Mouse (Mus musculus): ENCODE data around the gene Acvr1. TPM values are rescaled to one million over a fixed set of nuclear protein-coding genes. Genes with fewer than 3 reads are reported as not detected.

Acvr1 gene
- polyA plus RNA-seq (2015; fragmentation: Nextera tagmentation; extraction: Ambion mirVana), result 5.2 and 5.8 TPM in 2 replicates

GRCm38 (mm10) chr2:58567066-58567810 lies at the start of gene Acvr1, which contains the start of gene Upp2:
Gene Acvr1, minus strand, starts transcription at chr2:58567157.
Gene Upp2, plus strand, starts transcription at chr2:58567298.
- Histone ChIP-seq H3K9ac (replicated peaks; ENCODE audit: low read length) (peak within 1 kb of the TSS; percentile 91), H3K9me3 (ENCODE audit: low read length) (no peaks in the 10 kb centered on the region), H3K4me2 (replicated peaks; ENCODE audit: low read depth, low read length) (peak within 1 kb of the TSS; percentile 61), H3K27me3 (ENCODE audit: insufficient read depth, low read length) (no peaks in the 10 kb centered on the region), H3K4me1 (ENCODE audit: insufficient read depth, low read length) (peaks cover 39% of the 10 kb centered on the region), H3K36me3 (ENCODE audit: insufficient read depth, low read length) (no peaks in the 10 kb centered on the region), H3K27ac (ENCODE audit: low read length) (peak within 1 kb of the TSS; percentile 97), H3K4me3 (ENCODE audit: low read length) (peak within 1 kb of the TSS; percentile 93)
- 0% methylated on average over 21 of the region's 80 CpGs for WGBS
- ATAC-seq (ENCODE audit: low FRiP score, low TSS enrichment), result peak; percentile 96

DNA sequence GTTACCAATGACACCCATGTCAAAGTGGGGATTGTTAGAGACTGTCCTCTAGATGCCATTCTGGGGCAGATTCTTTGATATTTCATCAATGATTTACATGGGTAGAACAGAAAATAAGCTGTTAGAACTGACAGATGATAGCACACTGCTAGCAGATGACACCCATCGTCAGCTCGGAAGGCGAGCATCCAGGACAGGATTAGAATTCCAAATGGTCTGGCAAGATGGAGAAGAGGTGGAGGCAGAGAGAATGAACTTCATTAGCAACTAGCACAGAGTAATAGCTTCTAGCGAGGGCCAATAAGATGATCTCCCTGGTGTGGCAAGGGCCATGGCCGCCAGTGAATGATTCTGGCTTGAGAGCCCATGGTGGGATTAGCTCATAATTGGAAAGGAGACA lies 48.8 kb upstream of the Acvr1 start:
- H3K27ac ChIP-seq (ENCODE audit: low read length), result no peak overlapping the region
- no peaks in the 10 kb centered on the region for H3K27me3 ChIP-seq (ENCODE audit: insufficient read depth, low read length)
- H3K9me3 ChIP-seq (ENCODE audit: low read length), result no peaks in the 10 kb centered on the region
- no peaks in the 10 kb centered on the region for H3K4me1 ChIP-seq (ENCODE audit: insufficient read depth, low read length)
- WGBS, result 88% methylated on average over 5 of the region's 5 CpGs
- no peak overlapping the region for H3K4me3 ChIP-seq (ENCODE audit: low read length)
- ATAC-seq (ENCODE audit: low FRiP score, low TSS enrichment), result no peak
- H3K4me2 ChIP-seq (replicated peaks; ENCODE audit: low read depth, low read length), result no peak overlapping the region
- H3K9ac ChIP-seq (replicated peaks; ENCODE audit: low read length), result no peak overlapping the region
- H3K36me3 ChIP-seq (ENCODE audit: insufficient read depth, low read length), result no peaks in the 10 kb centered on the region

DNA sequence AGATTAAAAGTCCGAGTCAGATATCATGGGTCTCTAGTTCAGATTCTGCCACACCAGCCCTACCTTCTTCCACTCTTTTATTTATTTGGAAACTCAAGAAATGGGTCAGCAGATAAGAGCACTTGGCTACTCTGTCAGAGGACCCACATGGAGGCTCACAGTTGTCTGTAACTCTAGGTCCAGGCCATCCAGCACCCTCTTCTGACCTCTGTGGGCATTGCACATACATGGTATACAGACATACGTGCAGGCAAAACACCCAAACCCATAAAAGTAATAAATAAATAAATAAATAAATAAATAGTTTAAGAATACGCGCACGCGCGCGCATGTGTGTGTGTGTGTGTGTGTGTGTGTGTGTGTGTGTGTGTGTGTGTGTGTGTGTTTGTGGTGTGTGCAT lies 47.9 kb upstream of the Acvr1 start:
- no peaks in the 10 kb centered on the region for H3K27me3 ChIP-seq (ENCODE audit: insufficient read depth, low read length)
- H3K9me3 ChIP-seq (ENCODE audit: low read length), result no peaks in the 10 kb centered on the region
- 96% methylated on average over 8 of the region's 8 CpGs for WGBS
- H3K27ac ChIP-seq (ENCODE audit: low read length), result no peak overlapping the region
- ATAC-seq (ENCODE audit: low FRiP score, low TSS enrichment), result no peak
- no peak overlapping the region for H3K4me3 ChIP-seq (ENCODE audit: low read length)
- no peaks in the 10 kb centered on the region for H3K36me3 ChIP-seq (ENCODE audit: insufficient read depth, low read length)
- no peaks in the 10 kb centered on the region for H3K4me1 ChIP-seq (ENCODE audit: insufficient read depth, low read length)
- no peak overlapping the region for H3K4me2 ChIP-seq (replicated peaks; ENCODE audit: low read depth, low read length)
- no peak overlapping the region for H3K9ac ChIP-seq (replicated peaks; ENCODE audit: low read length)

DNA sequence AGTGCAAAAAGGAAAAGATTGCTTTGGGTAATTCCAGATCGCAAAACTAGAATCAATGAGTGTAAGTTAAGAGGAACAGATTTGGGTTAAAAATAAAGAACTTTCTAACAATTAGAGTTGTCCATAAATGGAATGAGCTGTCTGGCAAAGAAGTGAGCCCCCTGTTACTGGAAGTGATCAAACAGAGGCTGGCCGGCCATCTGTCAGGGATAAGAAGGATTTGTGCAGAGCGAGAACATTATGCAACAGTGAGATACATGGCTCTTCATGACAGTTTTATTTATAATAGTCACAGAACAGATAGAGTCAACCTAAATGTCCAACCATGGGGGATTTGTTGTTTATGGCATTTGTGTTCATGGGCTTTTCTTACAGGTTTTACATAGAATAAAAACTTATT lies 46.8 kb upstream of the Acvr1 start:
- Histone ChIP-seq H3K36me3 (ENCODE audit: insufficient read depth, low read length) (no peaks in the 10 kb centered on the region), H3K4me1 (ENCODE audit: insufficient read depth, low read length) (no peaks in the 10 kb centered on the region), H3K27me3 (ENCODE audit: insufficient read depth, low read length) (no peaks in the 10 kb centered on the region), H3K4me2 (replicated peaks; ENCODE audit: low read depth, low read length) (no peak overlapping the region), H3K27ac (ENCODE audit: low read length) (no peak overlapping the region), H3K4me3 (ENCODE audit: low read length) (no peak overlapping the region), H3K9me3 (ENCODE audit: low read length) (no peaks in the 10 kb centered on the region), H3K9ac (replicated peaks; ENCODE audit: low read length) (no peak overlapping the region)
- no peak for ATAC-seq (ENCODE audit: low FRiP score, low TSS enrichment)
- 84% methylated on average over 3 of the region's 3 CpGs for WGBS

- WGBS, result 93% methylated on average over 3 of the region's 3 CpGs
- ATAC-seq (ENCODE audit: low FRiP score, low TSS enrichment), result no peak
- Histone ChIP-seq H3K9me3 (ENCODE audit: low read length) (no peaks in the 10 kb centered on the region), H3K27me3 (ENCODE audit: insufficient read depth, low read length) (no peaks in the 10 kb centered on the region), H3K4me1 (ENCODE audit: insufficient read depth, low read length) (no peaks in the 10 kb centered on the region), H3K4me2 (replicated peaks; ENCODE audit: low read depth, low read length) (no peak overlapping the region), H3K4me3 (ENCODE audit: low read length) (no peak overlapping the region), H3K36me3 (ENCODE audit: insufficient read depth, low read length) (no peaks in the 10 kb centered on the region), H3K27ac (ENCODE audit: low read length) (no peak overlapping the region), H3K9ac (replicated peaks; ENCODE audit: low read length) (no peak overlapping the region)
These were observed 37.8 kb upstream of the Acvr1 start for GRCm38 (mm10) chr2:58604791-58605190.

DNA sequence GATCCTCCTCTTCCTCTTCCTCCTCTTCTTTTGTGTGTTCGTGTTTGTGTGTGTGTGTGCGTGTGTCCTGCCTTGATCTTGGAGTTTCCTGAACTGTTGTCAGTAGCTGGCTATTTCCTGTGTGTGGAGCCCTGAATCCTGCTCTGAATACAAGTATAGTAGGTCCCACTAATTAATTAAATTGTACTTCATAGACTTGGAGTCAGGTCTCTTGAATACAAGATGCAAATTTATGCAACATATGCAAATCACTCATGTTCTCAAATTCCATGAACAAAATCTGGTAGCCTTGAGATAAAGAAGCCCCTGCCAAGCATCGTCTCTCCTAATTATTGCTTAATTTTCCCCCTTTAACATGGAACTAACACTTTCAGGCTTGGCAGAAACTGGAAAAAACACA lies 36.4 kb upstream of the Acvr1 start:
- no peaks in the 10 kb centered on the region for H3K4me1 ChIP-seq (ENCODE audit: insufficient read depth, low read length)
- H3K36me3 ChIP-seq (ENCODE audit: insufficient read depth, low read length), result no peaks in the 10 kb centered on the region
- H3K27me3 ChIP-seq (ENCODE audit: insufficient read depth, low read length), result no peaks in the 10 kb centered on the region
- ATAC-seq (ENCODE audit: low FRiP score, low TSS enrichment), result no peak
- H3K27ac ChIP-seq (ENCODE audit: low read length), result no peak overlapping the region
- H3K4me3 ChIP-seq (ENCODE audit: low read length), result no peak overlapping the region
- no peak overlapping the region for H3K9ac ChIP-seq (replicated peaks; ENCODE audit: low read length)
- no peak overlapping the region for H3K4me2 ChIP-seq (replicated peaks; ENCODE audit: low read depth, low read length)
- no peaks in the 10 kb centered on the region for H3K9me3 ChIP-seq (ENCODE audit: low read length)
- 78% methylated on average over 3 of the region's 3 CpGs for WGBS

- Histone ChIP-seq H3K4me2 (replicated peaks; ENCODE audit: low read depth, low read length) (no peak overlapping the region), H3K27me3 (ENCODE audit: insufficient read depth, low read length) (no peaks in the 10 kb centered on the region), H3K9me3 (ENCODE audit: low read length) (no peaks in the 10 kb centered on the region), H3K27ac (ENCODE audit: low read length) (no peak overlapping the region), H3K36me3 (ENCODE audit: insufficient read depth, low read length) (no peaks in the 10 kb centered on the region), H3K9ac (replicated peaks; ENCODE audit: low read length) (no peak overlapping the region), H3K4me1 (ENCODE audit: insufficient read depth, low read length) (no peaks in the 10 kb centered on the region), H3K4me3 (ENCODE audit: low read length) (no peak overlapping the region)
- no peak for ATAC-seq (ENCODE audit: low FRiP score, low TSS enrichment)
- WGBS, result 60% methylated on average over 4 of the region's 4 CpGs
These were observed 34.4 kb upstream of the Acvr1 start for GRCm38 (mm10) chr2:58601382-58601781.

- Histone ChIP-seq H3K36me3 (ENCODE audit: insufficient read depth, low read length) (no peaks in the 10 kb centered on the region), H3K4me2 (replicated peaks; ENCODE audit: low read depth, low read length) (no peak overlapping the region), H3K9me3 (ENCODE audit: low read length) (no peaks in the 10 kb centered on the region), H3K9ac (replicated peaks; ENCODE audit: low read length) (no peak overlapping the region), H3K4me3 (ENCODE audit: low read length) (no peak overlapping the region), H3K4me1 (ENCODE audit: insufficient read depth, low read length) (peaks cover 9% of the 10 kb centered on the region; the same call in 1 of the 2 replicates), H3K27me3 (ENCODE audit: insufficient read depth, low read length) (no peaks in the 10 kb centered on the region), H3K27ac (ENCODE audit: low read length) (no peak overlapping the region)
- no peak for ATAC-seq (ENCODE audit: low FRiP score, low TSS enrichment)
- 93% methylated on average over 6 of the region's 6 CpGs for WGBS
These were observed 32.7 kb upstream of the Acvr1 start for GRCm38 (mm10) chr2:58599639-58600038.

- Histone ChIP-seq H3K4me2 (replicated peaks; ENCODE audit: low read depth, low read length) (no peak overlapping the region), H3K36me3 (ENCODE audit: insufficient read depth, low read length) (no peaks in the 10 kb centered on the region), H3K9ac (replicated peaks; ENCODE audit: low read length) (no peak overlapping the region), H3K27me3 (ENCODE audit: insufficient read depth, low read length) (no peaks in the 10 kb centered on the region), H3K4me1 (ENCODE audit: insufficient read depth, low read length) (peaks cover 9% of the 10 kb centered on the region; the same call in 1 of the 2 replicates), H3K9me3 (ENCODE audit: low read length) (no peaks in the 10 kb centered on the region), H3K4me3 (ENCODE audit: low read length) (no peak overlapping the region), H3K27ac (ENCODE audit: low read length) (no peak overlapping the region)
- no peak for ATAC-seq (ENCODE audit: low FRiP score, low TSS enrichment)
- WGBS, result 94% methylated on average over 3 of the region's 3 CpGs
These were observed 30.6 kb upstream of the Acvr1 start for GRCm38 (mm10) chr2:58597556-58597955.

- Histone ChIP-seq H3K36me3 (ENCODE audit: insufficient read depth, low read length) (no peaks in the 10 kb centered on the region), H3K4me1 (ENCODE audit: insufficient read depth, low read length) (peaks cover 9% of the 10 kb centered on the region; the same call in 1 of the 2 replicates), H3K27ac (ENCODE audit: low read length) (no peak overlapping the region), H3K9ac (replicated peaks; ENCODE audit: low read length) (no peak overlapping the region), H3K9me3 (ENCODE audit: low read length) (no peaks in the 10 kb centered on the region), H3K4me3 (ENCODE audit: low read length) (no peak overlapping the region), H3K27me3 (ENCODE audit: insufficient read depth, low read length) (no peaks in the 10 kb centered on the region), H3K4me2 (replicated peaks; ENCODE audit: low read depth, low read length) (no peak overlapping the region)
- WGBS, result 82% methylated on average over 17 of the region's 17 CpGs
- ATAC-seq (ENCODE audit: low FRiP score, low TSS enrichment), result no peak
These were observed 29.9 kb upstream of the Acvr1 start for GRCm38 (mm10) chr2:58596774-58597342.

All from kidney, embryonic 16.5 days (tissue).